Mouse (Mus musculus): ENCODE measurements around the gene Tex26.

DNA sequence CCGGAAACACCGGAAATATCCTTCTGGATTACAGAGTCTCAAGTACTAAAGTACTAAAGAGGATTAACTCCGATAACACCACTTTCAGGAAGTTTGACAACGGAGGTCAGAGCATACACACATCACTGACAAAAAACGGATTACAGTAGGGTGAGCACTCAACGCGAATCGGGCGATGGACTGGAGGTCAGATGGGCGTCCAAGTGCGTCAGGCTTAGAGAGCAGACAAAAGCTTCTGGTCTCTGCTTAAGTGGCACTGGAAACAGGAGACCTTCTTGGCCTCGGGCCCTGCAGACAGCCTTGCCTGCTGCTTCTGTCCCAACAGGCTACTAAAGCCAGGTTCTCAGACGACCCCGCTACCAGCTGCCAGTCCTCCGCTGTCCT is 2.8 kb downstream of the Tex26 start:
- TF ChIP-seq GATA1 (IDR thresholded peaks at IDR 0.05; ENCODE audit: borderline replicate concordance, low read length), result no peak
- no peak for TF ChIP-seq FLI1 (IDR thresholded peaks at IDR 0.05; ENCODE audit: low read length)

Data from megakaryocyte, embryonic 14.5 days (primary cell).